Mouse (Mus musculus) cortical plate, adult 2 months (tissue): ENCODE results near the gene Fam222a.

Experiments
- CTCF ChIP-seq: fragments of 200-500 bp; IDR thresholded peaks from 2 replicates; pipeline ENCODE4 v1.5.1; 2011; ENCODE audit warnings: mild to moderate bottlenecking, control low read depth, low read length; ENCODE audit not compliant: insufficient read depth; ENCODE audit errors: extremely low read depth
- POLR2A ChIP-seq: fragments of 200-500 bp; IDR thresholded peaks from 2 replicates; pipeline ENCODE4 v1.6.1; 2011; ENCODE audit warnings: mild to moderate bottlenecking, low read length, control low read depth; ENCODE audit not compliant: insufficient read depth; ENCODE audit errors: extremely low read depth

GRCm38 (mm10) chr5:114611256-114611655 is 43.4 kb downstream of the Fam222a start:
- no peak for TF ChIP-seq CTCF
- TF ChIP-seq POLR2A, result no peak
